Mouse (Mus musculus) left cerebral cortex, postnatal 10 days (tissue): Measurements from ENCODE around the gene Sema5b. TPM values are rescaled to one million over a fixed set of nuclear protein-coding genes. Genes with fewer than 3 reads are reported as not detected.

Experiments used
- DNase-seq, 2 experiments: peaks; one replicate each; pipeline ENCODE4 v3.0.0; 2021 to 2022; ENCODE audit warnings: low spot score in 2 of 2, mixed read lengths in 1 of 2; ENCODE audit errors: extremely low spot score in 1 of 2
- intact Hi-C: fragments of 180-260 bp; cut with DNase I; formaldehyde crosslinking; loops from one replicate; pipeline ENCODE4 v1.15.1; 2025
- total RNA-seq, 2 experiments: library from RNA; stranded (reverse); gene quantifications; 2 replicates each; pipeline ENCODE4 v1.2.3; 2021

The Sema5b gene
- total RNA-seq, 2 experiments from 2014 or later: 27.4 to 29.5 TPM

- intact Hi-C loops: loop anchor here (5.0 kb wide), 1 partner anchor 72 kb away; the partner anchor contains the start of gene Sema5b
- peak in 1 of 2 experiments; percentile 66 for DNase-seq
Observed at GRCm38 (mm10) chr16:35613851-35614804, 73.2 kb downstream of the Sema5b start.

DNA sequence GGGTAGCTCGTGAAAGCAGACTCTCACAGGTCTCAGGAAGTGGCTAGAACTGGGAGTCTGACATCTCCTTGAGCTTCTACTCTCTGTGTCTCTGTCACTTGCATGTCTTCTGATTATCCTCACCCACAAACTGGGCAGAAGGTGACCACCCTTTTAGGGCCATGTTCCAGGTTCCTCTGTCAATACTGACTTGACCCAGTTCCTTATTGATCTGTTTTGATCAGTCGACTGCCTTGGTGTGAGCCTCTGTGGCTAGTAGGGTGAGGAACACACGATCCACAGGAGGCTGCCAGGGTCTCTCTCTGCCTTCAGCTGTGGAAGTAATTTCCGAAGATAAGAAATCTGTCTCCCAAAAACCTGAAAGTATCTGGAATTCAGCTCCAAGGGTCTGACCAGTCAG is 76.8 kb downstream of the Sema5b start:
- intact Hi-C loops: no loop called here
- no peak for DNase-seq

GRCm38 (mm10) chr16:35623026-35623425 is 82.1 kb downstream of the Sema5b start:
- no peak for DNase-seq
- intact Hi-C loops: no loop called here

GRCm38 (mm10) chr16:35623986-35624385 is 83.0 kb downstream of the Sema5b start:
- intact Hi-C loops: no loop called here

GRCm38 (mm10) chr16:35624877-35625276 is 83.9 kb downstream of the Sema5b start:
- intact Hi-C loops: loop anchor here (5.0 kb wide), 1 partner anchor 308 kb away; no protein-coding TSS in a partner anchor
- DNase-seq: no peak

More at GRCm38 (mm10) chr16:35623986-35624385, 83.0 kb downstream of the Sema5b start:
- DNase-seq: no peak

- no peak for DNase-seq
- intact Hi-C loops: loop anchor here (5.0 kb wide), 1 partner anchor 308 kb away; no protein-coding TSS in a partner anchor
Observed at GRCm38 (mm10) chr16:35625286-35626020, 84.5 kb downstream of the Sema5b start.

DNA sequence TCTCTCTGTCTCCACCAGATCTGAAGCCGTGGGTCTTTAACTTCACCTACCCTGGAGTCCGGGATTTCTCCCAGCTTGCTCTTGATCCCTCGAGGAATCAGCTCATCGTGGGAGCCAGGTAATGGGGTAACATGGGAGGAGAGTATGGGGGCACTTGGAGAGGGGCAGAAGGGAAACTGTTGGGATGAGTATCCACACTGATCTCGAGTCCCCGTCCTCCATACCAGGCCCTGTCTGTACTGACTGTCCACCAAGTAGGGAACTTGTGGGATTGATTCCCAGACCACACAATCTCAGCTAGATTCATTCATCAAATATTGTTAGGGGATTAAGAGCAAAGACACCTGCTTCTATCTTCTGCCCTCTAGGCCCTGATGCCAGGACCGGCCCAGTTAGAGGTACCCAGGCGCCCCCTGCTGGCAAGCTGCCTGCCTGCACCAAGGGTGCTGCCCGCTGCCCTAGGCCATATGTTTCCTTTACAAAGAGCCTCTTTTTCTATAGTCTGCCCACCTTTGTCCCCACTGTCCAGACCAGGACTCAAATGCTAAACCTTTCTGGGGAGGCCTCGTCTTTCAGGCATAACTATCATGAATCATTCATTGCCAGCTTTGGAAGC is 87.2 kb downstream of the Sema5b start:
- intact Hi-C loops: loop anchor here (2.0 to 5.0 kb wide), 2 partner anchors 87 to 311 kb away; partner anchors contain the start of gene Sema5b
- DNase-seq: peak in 1 of 2 experiments; percentile 77

GRCm38 (mm10) chr16:35630470-35631183 is 89.7 kb downstream of the Sema5b start:
- DNase-seq: peak in 1 of 2 experiments; percentile 69
- intact Hi-C loops: no loop called here

DNA sequence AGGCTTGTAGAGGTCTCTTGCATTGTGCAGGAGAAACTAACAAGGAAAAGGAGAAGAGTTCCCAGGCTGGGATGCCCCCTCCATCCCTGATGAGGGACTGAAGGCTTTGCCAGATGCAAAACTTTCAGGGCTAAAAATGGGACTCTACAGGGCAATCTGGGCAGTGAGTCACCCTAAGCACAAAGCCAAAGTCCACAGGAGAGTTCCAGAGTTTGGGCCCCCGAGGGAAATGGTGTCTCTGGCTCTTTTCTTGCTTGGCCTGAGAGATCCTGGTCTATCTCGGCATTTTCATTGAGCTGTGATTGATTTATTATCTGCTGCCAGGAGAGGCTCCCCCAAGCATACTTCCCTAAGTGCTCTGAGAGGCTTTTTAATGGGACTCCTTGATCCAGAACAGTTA is 92.1 kb downstream of the Sema5b start:
- intact Hi-C loops: no loop called here
- no peak for DNase-seq

GRCm38 (mm10) chr16:35634971-35635370 is 94.0 kb downstream of the Sema5b start:
- no peak for DNase-seq
- intact Hi-C loops: no loop called here

GRCm38 (mm10) chr16:35639505-35639904 is 98.6 kb downstream of the Sema5b start:
- no peak for DNase-seq
- intact Hi-C loops: no loop called here

- no peak for DNase-seq
- intact Hi-C loops: no loop called here
Observed at GRCm38 (mm10) chr16:35648862-35649261, 107.9 kb downstream of the Sema5b start.

DNA sequence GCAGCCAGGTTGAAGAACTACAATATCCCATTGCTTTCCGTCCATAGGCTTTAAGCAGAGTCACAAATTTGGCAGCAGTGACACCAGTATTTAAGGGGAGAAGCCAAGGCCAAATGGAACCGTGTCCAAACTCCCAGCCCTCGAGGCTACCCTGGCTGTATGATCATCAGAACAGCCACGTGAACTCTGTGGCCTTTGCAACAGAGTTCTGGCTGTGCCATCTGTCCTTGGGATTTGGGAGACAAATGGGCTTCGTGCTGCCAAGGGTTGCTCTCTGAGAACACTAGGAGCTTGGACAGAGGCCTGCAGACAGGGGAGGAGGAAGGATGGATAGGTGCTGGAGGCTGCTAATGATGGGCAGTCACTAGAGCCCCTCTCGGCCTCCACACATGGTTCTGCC is 111.3 kb downstream of the Sema5b start:
- DNase-seq: no peak
- intact Hi-C loops: no loop called here

DNA sequence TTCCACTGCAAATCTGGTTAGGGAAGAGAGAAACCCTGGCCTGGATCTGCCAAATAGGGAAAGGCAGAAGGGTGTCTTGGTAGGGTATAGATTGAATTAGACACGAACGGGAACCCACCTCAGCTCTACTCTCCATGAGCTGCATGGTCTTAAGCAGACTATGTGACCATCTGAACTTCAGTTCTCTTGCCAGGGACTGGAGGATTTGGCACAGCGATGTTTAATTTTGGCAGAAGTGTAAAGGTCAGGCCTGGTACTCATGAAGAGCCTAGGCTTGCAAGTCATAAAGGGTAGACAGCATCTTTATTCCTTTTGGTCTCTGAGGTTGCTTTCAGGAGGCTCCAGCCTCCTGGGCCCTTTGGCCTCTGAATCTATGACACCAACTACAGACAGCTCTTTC is 111.8 kb downstream of the Sema5b start:
- intact Hi-C loops: no loop called here
- DNase-seq: no peak

DNA sequence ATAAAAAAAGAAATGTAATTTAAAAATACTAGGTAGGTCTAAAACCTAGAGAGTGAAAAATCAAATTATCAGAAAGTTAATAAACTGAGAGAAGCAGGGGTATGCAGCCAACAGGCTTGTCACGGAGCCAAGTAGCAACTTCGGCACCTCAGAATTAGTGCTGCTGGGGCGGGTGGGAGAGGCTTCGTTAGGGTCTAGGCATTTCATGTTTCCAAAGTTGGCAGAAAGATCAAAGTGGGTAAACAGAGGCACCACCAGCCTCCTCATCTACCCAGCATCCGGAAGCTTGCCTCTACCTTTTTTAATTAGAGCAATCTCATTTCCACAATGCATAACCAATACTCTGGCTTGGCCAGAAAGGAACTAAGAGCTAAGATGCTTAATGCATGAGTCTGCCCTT is 113.0 kb downstream of the Sema5b start:
- no peak for DNase-seq

GRCm38 (mm10) chr16:35660222-35660621 is 119.3 kb downstream of the Sema5b start:
- DNase-seq: no peak
- intact Hi-C loops: no loop called here

More for the DNA sequence above, 113.0 kb downstream of the Sema5b start:
- intact Hi-C loops: no loop called here

GRCm38 (mm10) chr16:35663831-35664414 is 123.0 kb downstream of the Sema5b start:
- no peak for DNase-seq
- intact Hi-C loops: no loop called here

DNA sequence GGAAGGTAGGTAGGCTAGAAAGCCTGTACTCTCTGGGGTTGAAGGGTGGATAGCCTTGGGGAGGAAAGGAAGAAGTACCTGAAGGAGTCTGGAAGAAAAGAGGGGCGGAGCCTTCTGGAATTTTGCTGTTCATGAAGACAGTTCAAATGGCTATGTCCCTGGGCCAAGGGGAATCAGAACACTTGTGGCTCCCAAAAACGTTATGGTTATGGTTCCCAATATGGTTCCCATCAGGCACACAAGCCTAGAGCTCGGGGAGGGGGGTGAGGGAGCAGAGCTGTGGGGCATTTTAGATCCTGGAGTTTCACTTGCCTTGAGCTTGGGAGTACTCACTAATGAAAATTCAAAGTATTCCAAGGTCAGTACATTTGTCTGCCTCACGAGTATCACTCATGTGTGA is 123.9 kb downstream of the Sema5b start:
- intact Hi-C loops: no loop called here
- DNase-seq: no peak
